Mouse (Mus musculus): ENCODE measurements around the gene 1700037C18Rik. TPM values are rescaled to one million over a fixed set of nuclear protein-coding genes. Genes with fewer than 3 reads are reported as not detected.
A peak's percentile ranks its signal among the peaks of the same experiment; 100 is the strongest.

1700037C18Rik gene
- polyA plus RNA-seq, 1 experiment = 19.5 TPM

DNA sequence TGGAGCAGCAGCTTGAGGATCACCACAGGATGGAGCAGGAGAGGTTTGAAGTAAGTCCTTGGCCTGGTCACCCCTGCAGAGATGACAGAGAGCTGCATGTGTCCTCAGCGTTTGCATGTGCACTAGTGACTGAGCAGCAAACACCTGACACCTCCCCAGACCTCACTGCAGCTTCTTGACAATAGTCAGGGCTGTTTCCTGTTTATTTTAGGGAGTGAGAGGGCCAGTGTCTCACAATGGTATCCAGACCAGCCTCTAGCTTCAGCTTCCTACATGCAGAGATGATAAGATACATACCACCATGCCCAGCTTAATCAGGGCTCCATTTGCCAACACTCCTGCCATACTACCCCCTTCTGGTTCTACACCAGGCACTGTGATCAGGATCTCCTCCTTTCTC lies 20.1 kb upstream of the 1700037C18Rik start:
- peaks cover 7% of the 10 kb centered on the region for H3K36me3 ChIP-seq (ENCODE audit: control insufficient read depth, insufficient read depth, low read length)
- no peaks in the 10 kb centered on the region for H3K27me3 ChIP-seq (replicated peaks; ENCODE audit: control insufficient read depth, insufficient read depth, low read length)
- H3K27ac ChIP-seq (ENCODE audit: insufficient read depth, low read depth, low read length) = no peak overlapping the region
- DNase-seq = no peak
- WGBS = 46% methylated on average over 1 of the region's 1 CpGs
- no peak for TF ChIP-seq CTCF (conservative IDR thresholded peaks at IDR 0.05; ENCODE audit: insufficient read depth, insufficient read length, low read depth, low read length)
- TF ChIP-seq POLR2A (IDR thresholded peaks at IDR 0.05; ENCODE audit: low read depth, low read length) = no peak
- H3K4me3 ChIP-seq (ENCODE audit: insufficient read depth, low read depth, low read length) = no peak overlapping the region
- no peaks in the 10 kb centered on the region for H3K4me1 ChIP-seq (ENCODE audit: control insufficient read depth, insufficient read depth, low read length)

DNA sequence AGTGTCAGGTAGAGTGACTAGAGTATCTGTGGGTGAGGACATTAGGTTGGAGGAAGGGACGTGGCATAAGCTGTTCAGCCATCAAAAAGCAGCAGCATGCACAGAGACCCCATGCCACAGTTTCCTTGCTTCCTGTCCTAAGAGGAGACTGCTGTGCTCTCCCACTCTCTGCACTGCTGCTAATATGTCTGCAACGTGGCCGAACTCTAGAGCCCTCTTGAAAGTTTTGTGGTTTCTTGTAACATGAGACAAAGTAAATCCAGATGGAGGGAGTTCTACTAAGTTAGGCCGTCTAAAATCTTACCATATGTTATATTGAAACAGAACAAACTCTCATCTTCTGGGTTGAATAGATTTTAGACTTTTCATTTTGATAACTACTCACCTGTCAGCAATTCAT lies 15.5 kb upstream of the 1700037C18Rik start:
- Histone ChIP-seq H3K4me1 (ENCODE audit: control insufficient read depth, insufficient read depth, low read length) (no peaks in the 10 kb centered on the region), H3K27ac (ENCODE audit: insufficient read depth, low read depth, low read length) (no peak overlapping the region), H3K27me3 (replicated peaks; ENCODE audit: control insufficient read depth, insufficient read depth, low read length) (no peaks in the 10 kb centered on the region), H3K36me3 (ENCODE audit: control insufficient read depth, insufficient read depth, low read length) (peaks cover 9% of the 10 kb centered on the region), H3K4me3 (ENCODE audit: insufficient read depth, low read depth, low read length) (no peak overlapping the region)
- TF ChIP-seq CTCF (conservative IDR thresholded peaks at IDR 0.05; ENCODE audit: insufficient read depth, insufficient read length, low read depth, low read length) (no peak), POLR2A (IDR thresholded peaks at IDR 0.05; ENCODE audit: low read depth, low read length) (no peak)
- DNase-seq = no peak
- WGBS = 55% methylated on average over 4 of the region's 4 CpGs

DNA sequence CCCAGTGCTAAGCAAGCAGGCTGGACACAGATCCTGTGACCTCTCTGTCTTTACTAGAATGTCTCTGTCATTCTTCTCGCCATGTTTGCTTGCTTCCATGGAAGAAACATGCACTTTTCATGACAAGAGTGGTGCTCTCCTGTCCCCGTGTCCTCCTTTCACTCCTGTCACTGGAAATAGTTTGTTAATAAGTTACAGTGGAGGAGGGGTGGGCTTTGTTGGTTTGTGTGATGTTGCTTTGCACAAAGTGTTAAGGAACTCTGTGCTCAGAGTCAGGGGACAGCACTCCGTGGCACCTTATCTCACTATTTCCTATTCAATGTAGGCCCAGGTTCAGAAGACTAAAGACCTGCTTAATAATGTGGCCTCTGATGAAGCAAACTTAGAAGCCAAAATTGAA lies 15.0 kb upstream of the 1700037C18Rik start:
- Histone ChIP-seq H3K4me1 (ENCODE audit: control insufficient read depth, insufficient read depth, low read length) (no peaks in the 10 kb centered on the region), H3K27me3 (replicated peaks; ENCODE audit: control insufficient read depth, insufficient read depth, low read length) (no peaks in the 10 kb centered on the region), H3K27ac (ENCODE audit: insufficient read depth, low read depth, low read length) (no peak overlapping the region), H3K36me3 (ENCODE audit: control insufficient read depth, insufficient read depth, low read length) (peaks cover 9% of the 10 kb centered on the region), H3K4me3 (ENCODE audit: insufficient read depth, low read depth, low read length) (no peak overlapping the region)
- TF ChIP-seq CTCF (conservative IDR thresholded peaks at IDR 0.05; ENCODE audit: insufficient read depth, insufficient read length, low read depth, low read length) (no peak), POLR2A (IDR thresholded peaks at IDR 0.05; ENCODE audit: low read depth, low read length) (no peak)
- 80% methylated on average over 3 of the region's 3 CpGs for WGBS
- no peak for DNase-seq

DNA sequence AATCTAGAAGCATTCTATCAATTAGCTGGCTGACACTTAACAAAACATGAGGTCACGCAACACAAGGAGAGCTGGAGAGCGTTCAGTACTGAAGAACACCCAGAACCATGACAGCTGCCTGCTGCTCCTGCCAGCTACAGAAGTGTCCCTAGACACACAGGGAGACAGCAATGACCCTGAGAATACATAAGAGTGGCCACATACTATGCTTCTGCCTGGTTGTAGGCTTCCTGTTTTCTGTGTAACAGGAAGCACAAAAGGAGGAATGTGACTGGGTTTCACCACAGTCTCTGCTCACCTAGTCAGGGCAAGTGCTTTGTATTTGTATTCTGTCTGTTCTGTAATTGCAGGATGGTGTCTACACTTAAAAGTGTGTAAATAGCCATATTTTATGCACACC lies 12.3 kb upstream of the 1700037C18Rik start:
- no peak for TF ChIP-seq POLR2A (IDR thresholded peaks at IDR 0.05; ENCODE audit: low read depth, low read length)
- TF ChIP-seq CTCF (conservative IDR thresholded peaks at IDR 0.05; ENCODE audit: insufficient read depth, insufficient read length, low read depth, low read length) = no peak
- no peaks in the 10 kb centered on the region for H3K4me1 ChIP-seq (ENCODE audit: control insufficient read depth, insufficient read depth, low read length)
- H3K27ac ChIP-seq (ENCODE audit: insufficient read depth, low read depth, low read length) = no peak overlapping the region
- no peak overlapping the region for H3K4me3 ChIP-seq (ENCODE audit: insufficient read depth, low read depth, low read length)
- DNase-seq = no peak
- H3K36me3 ChIP-seq (ENCODE audit: control insufficient read depth, insufficient read depth, low read length) = peaks cover 13% of the 10 kb centered on the region
- no peaks in the 10 kb centered on the region for H3K27me3 ChIP-seq (replicated peaks; ENCODE audit: control insufficient read depth, insufficient read depth, low read length)
- 94% methylated on average over 2 of the region's 2 CpGs for WGBS

DNA sequence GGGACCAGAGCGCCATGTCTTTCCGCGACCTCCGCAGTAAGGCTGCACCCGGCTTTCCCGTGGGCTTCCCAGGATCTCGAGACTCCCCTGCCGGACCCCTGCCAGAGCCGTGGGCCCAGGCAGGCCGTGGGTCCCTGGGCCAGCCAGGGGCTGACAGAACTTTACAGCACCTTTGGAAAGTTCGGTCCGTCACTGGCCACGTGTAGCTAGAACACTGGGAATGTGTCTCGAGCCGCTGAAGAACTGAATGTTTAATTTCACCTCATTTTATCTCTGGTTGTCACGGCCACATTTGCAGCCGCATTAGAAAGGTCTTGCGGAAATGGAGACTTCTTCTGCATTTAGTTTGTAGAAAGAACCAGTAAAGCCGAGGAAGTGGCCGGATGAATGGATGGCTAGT lies 629 bp upstream of the 1700037C18Rik start:
- no peak for DNase-seq
- WGBS = 2% methylated on average over 20 of the region's 20 CpGs
- no peaks in the 10 kb centered on the region for H3K27me3 ChIP-seq (replicated peaks; ENCODE audit: control insufficient read depth, insufficient read depth, low read length)
- TF ChIP-seq CTCF (conservative IDR thresholded peaks at IDR 0.05; ENCODE audit: insufficient read depth, insufficient read length, low read depth, low read length) (no peak), POLR2A (IDR thresholded peaks at IDR 0.05; ENCODE audit: low read depth, low read length) (no peak)
- peaks cover 4% of the 10 kb centered on the region; the same call in 1 of the 2 replicates for H3K4me1 ChIP-seq (ENCODE audit: control insufficient read depth, insufficient read depth, low read length)
- peak overlapping the region; percentile 45 for H3K27ac ChIP-seq (ENCODE audit: insufficient read depth, low read depth, low read length)
- peak overlapping the region; percentile 74 for H3K4me3 ChIP-seq (ENCODE audit: insufficient read depth, low read depth, low read length)
- H3K36me3 ChIP-seq (ENCODE audit: control insufficient read depth, insufficient read depth, low read length) = peaks cover 1% of the 10 kb centered on the region; the same call in 1 of the 2 replicates

DNA sequence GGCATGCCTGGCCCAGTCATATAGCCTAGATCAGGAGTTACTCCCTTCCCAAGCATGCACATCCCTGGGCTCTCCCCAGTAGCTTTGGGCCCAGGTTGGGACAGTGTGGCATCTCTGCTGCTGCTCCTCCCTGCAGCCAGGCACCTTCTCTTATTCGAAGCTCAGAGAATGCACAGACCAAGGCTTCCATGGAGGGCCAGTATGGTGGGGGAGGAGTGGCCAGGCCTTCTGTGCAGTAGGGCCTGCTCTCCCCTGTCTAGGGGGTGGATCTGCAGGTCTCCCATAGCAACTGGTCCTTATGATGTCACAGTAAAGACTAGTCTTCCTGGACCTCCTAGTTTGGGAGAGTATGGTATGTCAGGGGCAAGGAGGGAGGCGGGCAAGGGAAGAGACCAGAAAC lies 1.0 kb downstream of the 1700037C18Rik start:
- Histone ChIP-seq H3K4me1 (ENCODE audit: control insufficient read depth, insufficient read depth, low read length) (peaks cover 4% of the 10 kb centered on the region; the same call in 1 of the 2 replicates), H3K27ac (ENCODE audit: insufficient read depth, low read depth, low read length) (no peak overlapping the region), H3K4me3 (ENCODE audit: insufficient read depth, low read depth, low read length) (no peak overlapping the region), H3K27me3 (replicated peaks; ENCODE audit: control insufficient read depth, insufficient read depth, low read length) (no peaks in the 10 kb centered on the region), H3K36me3 (ENCODE audit: control insufficient read depth, insufficient read depth, low read length) (peaks cover 1% of the 10 kb centered on the region; the same call in 1 of the 2 replicates)
- TF ChIP-seq CTCF (conservative IDR thresholded peaks at IDR 0.05; ENCODE audit: insufficient read depth, insufficient read length, low read depth, low read length) (no peak), POLR2A (IDR thresholded peaks at IDR 0.05; ENCODE audit: low read depth, low read length) (no peak)
- no peak for DNase-seq
- 74% methylated on average over 2 of the region's 2 CpGs for WGBS

DNA sequence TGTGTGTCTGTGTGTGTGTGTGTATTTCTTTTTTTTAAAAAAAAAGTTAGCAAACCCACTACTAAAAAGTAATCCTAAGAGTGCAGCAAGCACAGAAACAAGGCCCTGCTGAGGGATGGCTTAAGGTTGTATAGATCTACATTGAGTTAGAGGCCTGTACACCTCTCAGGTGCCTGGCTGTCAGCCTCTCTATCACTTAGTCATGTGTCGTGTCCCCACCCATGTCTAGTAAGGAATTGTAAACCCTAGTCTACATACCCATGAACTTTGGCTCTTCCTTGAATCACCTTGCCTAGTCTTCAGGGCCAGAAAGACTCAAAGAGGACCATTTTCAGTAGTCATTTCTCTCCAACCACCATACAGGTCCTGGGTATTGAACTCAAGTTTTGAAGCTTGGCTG lies 11.9 kb downstream of the 1700037C18Rik start:
- Histone ChIP-seq H3K36me3 (ENCODE audit: control insufficient read depth, insufficient read depth, low read length) (peaks cover 3% of the 10 kb centered on the region), H3K27ac (ENCODE audit: insufficient read depth, low read depth, low read length) (no peak overlapping the region), H3K4me1 (ENCODE audit: control insufficient read depth, insufficient read depth, low read length) (0 out of 2 replicates have a peak, but pooled peaks cover 2% of the 10 kb centered on the region), H3K4me3 (ENCODE audit: insufficient read depth, low read depth, low read length) (no peak overlapping the region), H3K27me3 (replicated peaks; ENCODE audit: control insufficient read depth, insufficient read depth, low read length) (no peaks in the 10 kb centered on the region)
- WGBS = 63% methylated on average over 1 of the region's 1 CpGs
- DNase-seq = no peak
- TF ChIP-seq CTCF (conservative IDR thresholded peaks at IDR 0.05; ENCODE audit: insufficient read depth, insufficient read length, low read depth, low read length) (no peak), POLR2A (IDR thresholded peaks at IDR 0.05; ENCODE audit: low read depth, low read length) (no peak)
